Mouse (Mus musculus): ENCODE data around the gene Acly.
"Not testable (repeated sequence)": the region's sequence is repeated elsewhere in the genome, so short reads cannot be mapped to it uniquely, and the experiment has no call there.

Gene Acly

GRCm38 (mm10) chr11:100544832-100545745 is 17.3 kb upstream of the Acly start, which contains the start of gene Ttc25:
Gene Ttc25, plus strand, starts transcription at chr11:100545607.
- DNase-seq, result peak; percentile 33

- no peak for DNase-seq
These were observed 13.8 kb upstream of the Acly start for GRCm38 (mm10) chr11:100541577-100541976.

DNA sequence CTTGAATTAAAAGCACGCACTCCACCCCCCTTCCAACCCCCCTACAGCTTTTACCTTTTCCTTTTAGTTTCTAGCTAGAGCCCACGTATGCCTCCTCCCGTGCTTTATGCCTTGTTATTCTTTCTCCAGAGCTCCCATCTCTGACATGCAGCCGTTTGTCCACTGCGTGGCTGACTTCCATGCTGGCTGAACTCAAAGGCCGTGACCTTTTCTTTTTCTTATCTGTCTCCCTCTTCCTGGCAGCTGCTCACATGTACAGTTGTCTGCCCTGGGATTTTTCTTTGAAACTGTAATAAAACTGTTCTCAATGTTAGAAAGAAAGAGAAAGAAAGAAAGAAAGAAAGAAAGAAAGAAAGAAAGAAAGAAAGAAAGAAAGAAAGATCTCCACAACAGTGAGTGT is 13.2 kb upstream of the Acly start:
- DNase-seq, result no peak

DNA sequence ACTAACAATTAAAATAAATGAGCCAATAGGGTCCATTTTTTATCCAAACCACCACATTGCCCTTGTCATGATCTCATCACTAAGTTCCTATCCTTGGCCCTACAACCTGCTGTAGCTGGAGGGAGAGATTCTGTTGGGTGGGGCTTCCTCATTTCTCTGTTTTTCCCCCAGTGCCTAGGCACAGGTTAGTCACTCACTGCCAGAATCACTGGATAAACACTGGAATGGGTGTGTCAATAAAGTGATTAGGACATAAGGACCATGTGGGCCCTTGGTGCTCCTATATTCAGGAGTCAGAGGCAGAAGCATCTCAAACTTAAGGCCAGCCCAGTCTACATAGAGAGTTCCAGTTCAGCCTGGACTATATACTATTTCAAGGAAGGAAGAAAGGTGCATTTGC is 8.7 kb upstream of the Acly start:
- DNase-seq, result no peak

- DNase-seq, result no peak
These were observed 8.2 kb upstream of the Acly start for GRCm38 (mm10) chr11:100535996-100536395.

- not testable (repeated sequence) for DNase-seq
These were observed 7.0 kb upstream of the Acly start for GRCm38 (mm10) chr11:100534821-100535220.

DNA sequence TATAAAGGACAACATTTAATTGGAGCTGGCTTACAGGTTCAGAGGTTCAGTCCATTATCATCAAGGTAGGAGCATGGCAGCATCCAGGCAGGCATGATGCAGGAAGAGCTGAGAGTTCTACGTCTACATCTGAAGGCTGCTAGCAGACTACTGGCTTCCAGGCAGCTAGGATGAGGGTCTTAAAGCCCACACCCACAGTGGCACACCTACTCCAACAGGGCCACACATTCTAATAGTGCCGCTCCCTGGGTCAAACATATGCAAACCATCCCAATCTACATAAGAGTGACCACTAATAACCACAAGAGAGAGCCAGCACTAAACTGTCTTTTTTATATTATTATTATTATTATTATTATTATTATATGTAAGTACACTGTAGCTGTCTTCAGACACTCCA is 6.6 kb upstream of the Acly start:
- DNase-seq, result not testable (repeated sequence)

- DNase-seq, result no peak
These were observed 6.1 kb upstream of the Acly start for GRCm38 (mm10) chr11:100533871-100534270.

GRCm38 (mm10) chr11:100528375-100529165 is 770 bp upstream of the Acly start:
- DNase-seq, result no peak

DNA sequence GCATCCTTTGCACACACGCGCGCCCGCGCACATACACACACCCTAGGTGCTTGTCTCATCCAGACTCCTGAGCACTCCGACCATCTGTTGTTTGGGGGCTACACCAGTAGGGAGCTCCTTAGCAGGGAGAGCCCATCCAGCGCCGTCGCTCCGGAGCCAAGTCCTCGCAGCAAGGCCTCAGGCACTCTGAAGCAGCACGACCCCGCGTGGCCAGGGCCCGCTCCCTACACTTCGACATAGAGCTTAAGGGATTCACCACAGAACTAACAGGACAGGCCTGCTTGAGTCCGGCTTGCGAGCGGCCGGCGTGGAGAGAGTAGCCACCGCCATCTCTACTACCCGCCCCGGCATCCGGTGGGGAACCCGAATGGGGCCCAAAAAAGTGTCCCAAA is 738 bp downstream of the Acly start:
- peak; percentile 74 for DNase-seq

GRCm38 (mm10) chr11:100526052-100526816 is 1.6 kb downstream of the Acly start:
- DNase-seq, result no peak

- no peak for DNase-seq
These were observed 2.7 kb downstream of the Acly start for GRCm38 (mm10) chr11:100524987-100525630.

- DNase-seq, result no peak
These were observed 3.4 kb downstream of the Acly start for GRCm38 (mm10) chr11:100524358-100524757.

GRCm38 (mm10) chr11:100520838-100521237 is 7.0 kb downstream of the Acly start:
- DNase-seq, result no peak

GRCm38 (mm10) chr11:100519188-100519587 is 8.6 kb downstream of the Acly start:
- no peak for DNase-seq

DNA sequence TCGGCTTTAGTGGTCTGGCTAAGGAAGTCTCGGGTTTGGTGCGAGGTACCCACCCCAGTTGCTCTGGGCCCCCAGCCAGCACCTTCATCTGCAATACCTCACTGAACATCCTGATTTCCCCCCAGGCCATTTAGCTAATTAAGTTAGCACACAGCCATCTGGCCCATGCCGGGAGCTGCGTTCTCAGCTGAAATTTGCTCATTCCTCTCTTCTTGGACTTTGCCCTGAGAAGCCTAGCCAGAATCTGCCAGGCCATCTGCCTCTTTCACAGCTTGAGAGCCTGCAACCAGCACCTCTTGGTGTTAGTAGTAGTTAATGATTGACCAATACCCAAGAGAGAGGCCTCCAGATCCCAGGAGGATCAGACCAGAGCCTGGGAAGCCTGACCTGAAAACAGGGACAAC is 9.6 kb downstream of the Acly start:
- peak; percentile 94 for DNase-seq

GRCm38 (mm10) chr11:100516291-100516690 is 11.5 kb downstream of the Acly start:
- no peak for DNase-seq

DNA sequence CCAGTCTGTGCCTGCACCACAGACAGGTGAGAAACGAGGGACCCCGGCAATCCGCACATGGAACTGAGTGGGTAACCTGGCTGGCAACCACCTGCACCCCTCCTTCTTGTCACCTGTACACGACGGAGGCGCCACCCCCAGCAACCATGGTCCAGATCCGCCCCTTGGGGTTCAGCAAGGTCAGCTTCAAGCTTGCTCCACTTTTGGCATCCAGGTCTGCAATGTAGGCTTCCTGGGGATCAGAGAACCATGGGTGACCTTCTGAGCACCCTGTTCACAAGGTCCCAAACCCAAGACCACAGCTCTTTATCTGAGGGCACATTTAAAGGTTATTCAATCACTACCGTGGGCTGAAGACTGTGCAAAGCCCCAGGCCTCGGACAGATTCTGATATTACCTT is 12.0 kb downstream of the Acly start:
- no peak for DNase-seq

DNA sequence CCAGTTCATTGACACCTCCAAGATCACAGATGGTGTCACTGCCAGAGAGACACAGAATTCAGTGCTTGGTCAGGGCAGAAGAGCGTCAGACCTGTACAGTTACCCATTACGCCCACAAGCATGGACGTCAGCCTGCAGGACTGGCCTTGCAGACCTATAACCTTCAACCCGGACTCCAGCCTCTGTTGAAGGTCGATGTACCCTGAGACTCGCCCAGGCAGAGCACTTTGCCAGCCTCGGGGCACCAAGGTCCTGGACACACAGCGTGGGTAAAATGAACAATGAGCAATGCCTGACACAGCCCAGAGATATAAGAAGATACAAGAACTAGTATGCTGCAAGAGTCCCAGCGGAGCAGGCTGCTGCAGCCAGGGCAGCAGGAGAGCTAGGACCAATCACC is 12.7 kb downstream of the Acly start:
- no peak for DNase-seq

DNA sequence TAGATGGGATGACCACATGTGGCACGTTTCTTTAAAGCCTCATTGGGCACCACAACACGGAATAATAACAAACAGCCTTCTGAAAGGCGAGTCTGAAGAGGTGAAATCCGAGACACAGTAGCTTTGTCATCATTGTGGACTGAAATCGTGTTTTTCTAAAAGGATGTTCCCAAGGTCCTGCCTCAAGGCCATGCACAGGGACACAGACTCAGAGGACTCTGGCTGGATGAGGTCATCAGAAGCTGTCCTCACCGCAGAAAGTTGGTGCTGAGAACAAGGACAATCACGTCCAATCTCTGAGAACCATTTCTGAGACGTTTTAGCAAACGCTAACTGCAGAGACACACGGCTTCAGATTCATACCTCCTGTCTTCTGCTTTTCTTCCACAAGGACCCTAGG is 14.1 kb downstream of the Acly start:
- no peak for DNase-seq

GRCm38 (mm10) chr11:100512384-100512783 is 15.4 kb downstream of the Acly start:
- DNase-seq, result no peak

DNA sequence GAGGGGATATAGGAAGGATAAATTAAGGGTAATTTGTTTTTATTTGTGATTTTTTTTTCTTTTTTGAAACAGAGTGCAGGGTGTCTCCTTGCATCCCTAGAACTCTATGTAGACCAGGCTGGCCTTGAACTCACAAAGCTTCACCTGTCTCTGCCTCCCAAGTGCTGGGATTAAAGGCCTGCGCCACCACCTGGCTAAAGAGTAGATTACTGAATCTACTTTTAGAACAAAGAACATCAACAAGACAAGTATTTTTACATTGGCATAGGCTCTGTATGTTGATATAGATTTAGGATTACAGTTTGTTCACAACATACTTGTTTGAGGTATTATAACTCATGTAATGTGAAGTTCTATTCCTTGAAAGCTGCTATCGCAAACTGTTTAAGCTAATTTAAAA is 17.2 kb downstream of the Acly start:
- DNase-seq, result no peak

- DNase-seq, result no peak
These were observed 21.8 kb downstream of the Acly start for GRCm38 (mm10) chr11:100505997-100506396.
